Mouse (Mus musculus) WW6 (cell line): ENCODE results near the gene Asf1b.
"Not testable (repeated sequence)": the region's sequence is repeated elsewhere in the genome, so short reads cannot be mapped to it uniquely, and the experiment has no call there.

ENCODE experiments used
- DNase-seq: peaks from one replicate; pipeline ENCODE4 v3.0.0-alpha.2; 2013; ENCODE audit warnings: low read depth, low spot score

Asf1b gene

DNA sequence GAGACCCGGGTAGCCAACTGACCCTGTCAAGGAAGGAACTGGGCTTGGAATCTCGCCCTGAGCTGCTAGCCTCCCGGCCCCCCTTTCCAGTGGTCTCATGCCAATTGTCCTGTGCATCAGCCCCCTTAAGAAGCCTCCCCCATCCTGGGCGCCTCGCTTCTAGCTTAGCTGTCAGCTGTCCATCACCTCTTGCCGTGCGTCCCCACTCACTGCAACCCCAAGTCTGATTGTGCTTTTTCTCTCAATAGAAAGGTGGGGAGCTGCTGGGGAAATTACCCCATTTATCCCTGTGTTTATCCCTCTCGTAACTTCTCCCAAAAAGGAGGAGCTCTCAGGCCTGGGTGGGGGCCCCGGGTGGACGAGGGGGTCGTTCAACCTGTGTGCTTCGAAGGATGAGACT is 40.7 kb downstream of the Asf1b start:
- no peak for DNase-seq

DNA sequence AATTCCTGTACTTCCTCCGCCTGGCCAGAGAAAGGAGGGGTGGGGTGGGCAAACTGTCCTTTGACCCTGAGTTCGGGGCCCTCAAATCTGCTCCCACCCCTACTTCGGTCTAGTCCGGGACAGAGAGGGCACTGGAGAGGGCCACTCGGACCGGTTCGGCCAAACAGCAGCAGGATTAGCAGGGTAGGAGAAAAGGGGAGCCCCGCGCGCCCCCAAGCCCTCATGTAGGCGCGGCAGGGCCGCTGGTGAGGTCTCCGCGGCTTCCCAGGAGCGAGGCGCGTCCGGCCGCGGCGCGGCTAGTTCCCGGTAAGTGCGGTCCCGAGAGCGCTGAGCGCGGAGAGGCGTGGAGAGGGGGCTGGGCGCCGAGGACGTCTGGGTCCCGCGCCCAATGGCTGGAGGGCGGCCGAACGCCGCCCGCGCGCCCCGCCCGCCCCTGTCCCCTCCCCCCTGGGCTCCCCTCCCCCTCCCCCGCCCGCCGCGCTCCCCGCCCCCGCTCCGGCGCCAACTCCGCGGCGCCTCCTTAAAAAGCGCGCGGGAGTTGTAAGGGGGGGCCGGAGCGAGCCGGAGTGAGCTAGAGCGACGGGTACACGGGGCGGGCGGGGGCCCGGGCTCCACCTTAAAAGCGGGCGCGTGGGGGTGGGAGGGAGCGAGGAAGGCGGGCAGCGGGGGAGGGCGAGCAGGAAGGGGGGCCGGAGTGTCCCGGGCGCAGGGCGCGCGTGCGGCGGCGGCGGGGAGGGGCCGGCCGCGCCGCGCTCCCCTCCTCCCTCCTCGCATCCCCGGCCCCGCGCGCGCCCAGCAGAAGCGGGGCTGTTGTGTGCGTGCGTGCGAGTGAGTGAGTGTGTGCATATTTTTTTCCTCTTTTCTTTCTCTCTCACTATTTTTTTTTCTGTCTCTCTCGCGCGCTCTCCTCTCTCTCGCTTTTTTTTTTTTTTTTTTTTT is 41.5 kb downstream of the Asf1b start:
- DNase-seq: no peak

DNA sequence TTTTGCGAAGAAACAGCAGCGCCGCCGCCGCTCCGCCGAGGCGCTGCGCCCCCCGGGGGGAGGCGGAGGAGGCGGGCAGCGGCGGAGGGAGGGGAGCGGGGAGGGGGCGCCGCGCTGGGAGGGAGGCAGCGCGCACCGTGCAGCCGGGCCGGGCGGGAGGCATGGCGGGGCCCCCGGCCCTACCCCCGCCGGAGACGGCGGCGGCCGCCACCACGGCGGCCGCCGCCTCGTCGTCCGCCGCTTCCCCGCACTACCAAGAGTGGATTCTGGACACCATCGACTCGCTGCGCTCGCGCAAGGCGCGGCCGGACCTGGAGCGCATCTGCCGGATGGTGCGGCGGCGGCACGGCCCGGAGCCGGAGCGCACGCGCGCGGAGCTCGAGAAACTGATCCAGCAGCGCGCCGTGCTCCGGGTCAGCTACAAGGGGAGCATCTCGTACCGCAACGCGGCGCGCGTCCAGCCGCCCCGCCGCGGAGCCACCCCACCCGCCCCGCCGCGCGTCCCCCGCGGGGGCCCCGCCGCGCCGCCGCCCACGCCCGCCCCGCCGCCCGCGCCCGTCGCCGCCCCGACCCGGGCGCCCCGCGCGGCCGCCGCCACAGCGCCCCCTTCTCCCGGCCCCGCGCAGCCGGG is 42.3 kb downstream of the Asf1b start, which contains the start of gene Samd1:
Samd1 (plus strand) TSS at position 162 of the 631 bp plus-strand sequence.
- DNase-seq: no peak

DNA sequence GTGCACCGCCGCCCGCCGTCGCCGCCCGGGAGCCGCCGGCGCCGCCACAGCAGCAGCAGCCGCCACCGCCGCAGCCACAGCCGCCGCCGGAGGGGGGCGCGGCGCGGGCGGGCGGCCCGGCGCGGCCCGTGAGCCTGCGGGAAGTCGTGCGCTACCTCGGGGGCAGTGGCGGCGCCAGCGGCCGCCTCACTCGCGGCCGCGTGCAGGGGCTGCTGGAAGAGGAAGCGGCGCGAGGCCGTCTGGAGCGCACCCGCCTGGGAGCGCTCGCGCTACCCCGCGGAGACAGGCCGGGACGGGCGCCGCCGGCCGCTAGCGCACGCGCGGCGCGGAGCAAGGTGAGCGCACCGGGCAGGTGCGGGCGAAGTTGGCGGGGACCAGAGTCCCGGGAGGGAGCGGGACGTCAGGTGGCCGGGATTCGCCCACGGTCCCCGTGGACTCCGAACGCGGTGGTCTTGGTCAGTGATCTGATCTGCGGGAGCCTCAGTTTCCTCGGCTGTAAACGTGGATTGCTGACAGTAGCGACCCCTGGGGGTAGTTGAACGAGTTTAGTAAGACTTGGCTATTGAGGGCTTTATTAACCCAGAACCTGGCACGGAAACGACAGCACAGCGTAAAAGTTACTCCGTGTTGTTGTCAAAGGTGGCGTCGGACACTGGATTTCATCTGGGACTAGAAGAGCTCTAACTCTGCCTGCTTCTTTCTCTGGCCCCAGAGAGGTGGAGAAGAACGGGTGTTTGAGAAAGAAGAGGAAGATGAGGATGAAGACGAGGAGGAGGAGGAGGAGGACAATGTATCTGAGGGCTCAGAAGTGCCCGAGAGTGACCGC is 43.1 kb downstream of the Asf1b start:
- DNase-seq: peak; percentile 69

DNA sequence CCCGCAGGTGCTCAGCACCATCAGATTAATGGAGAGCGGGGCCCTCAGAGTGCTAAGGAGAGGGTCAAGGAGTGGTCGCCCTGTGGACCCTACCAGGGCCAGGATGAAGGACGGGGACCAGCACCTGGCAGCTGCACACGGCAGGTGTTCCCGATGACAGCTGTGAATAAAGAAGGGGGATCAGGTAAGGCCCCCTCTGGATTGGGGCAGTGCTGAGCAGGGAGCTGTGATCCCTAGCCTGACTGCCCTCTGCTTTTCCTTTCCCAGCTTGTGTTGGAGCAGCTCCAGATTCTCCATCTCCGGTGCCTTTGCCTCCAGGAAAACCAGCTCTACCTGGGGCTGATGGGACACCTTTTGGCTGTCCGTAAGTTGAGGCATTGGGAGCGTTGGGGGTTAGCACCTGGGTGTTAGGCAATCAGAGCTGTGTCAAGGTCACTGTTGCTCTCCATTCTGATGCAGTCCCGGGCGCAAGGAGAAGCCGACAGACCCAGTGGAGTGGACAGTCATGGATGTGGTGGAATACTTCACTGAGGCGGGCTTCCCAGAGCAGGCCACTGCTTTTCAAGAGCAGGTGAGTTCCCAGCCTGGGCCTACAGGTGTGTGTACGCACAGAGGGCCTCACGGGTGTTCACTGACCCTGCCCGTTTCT is 43.9 kb downstream of the Asf1b start:
- DNase-seq: no peak

DNA sequence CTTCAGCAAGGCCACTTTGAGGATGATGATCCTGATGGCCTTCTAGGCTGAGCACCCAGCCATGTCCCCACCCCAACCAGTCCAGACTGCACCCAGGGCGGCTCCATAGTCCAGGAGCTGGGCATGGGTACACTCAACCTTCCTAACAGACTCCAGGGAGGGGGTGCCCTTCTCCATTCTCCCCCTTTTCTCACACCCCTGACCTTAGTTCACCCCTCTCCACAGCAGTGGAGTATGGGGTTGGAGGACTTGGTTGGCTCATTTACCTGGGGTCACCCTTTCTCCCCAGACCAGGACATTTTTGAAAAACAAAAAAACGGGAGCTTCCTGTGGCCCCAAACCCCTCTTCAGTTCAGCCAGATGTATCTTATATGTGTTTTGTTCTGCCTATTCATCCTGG is 44.5 kb downstream of the Asf1b start:
- no peak for DNase-seq

DNA sequence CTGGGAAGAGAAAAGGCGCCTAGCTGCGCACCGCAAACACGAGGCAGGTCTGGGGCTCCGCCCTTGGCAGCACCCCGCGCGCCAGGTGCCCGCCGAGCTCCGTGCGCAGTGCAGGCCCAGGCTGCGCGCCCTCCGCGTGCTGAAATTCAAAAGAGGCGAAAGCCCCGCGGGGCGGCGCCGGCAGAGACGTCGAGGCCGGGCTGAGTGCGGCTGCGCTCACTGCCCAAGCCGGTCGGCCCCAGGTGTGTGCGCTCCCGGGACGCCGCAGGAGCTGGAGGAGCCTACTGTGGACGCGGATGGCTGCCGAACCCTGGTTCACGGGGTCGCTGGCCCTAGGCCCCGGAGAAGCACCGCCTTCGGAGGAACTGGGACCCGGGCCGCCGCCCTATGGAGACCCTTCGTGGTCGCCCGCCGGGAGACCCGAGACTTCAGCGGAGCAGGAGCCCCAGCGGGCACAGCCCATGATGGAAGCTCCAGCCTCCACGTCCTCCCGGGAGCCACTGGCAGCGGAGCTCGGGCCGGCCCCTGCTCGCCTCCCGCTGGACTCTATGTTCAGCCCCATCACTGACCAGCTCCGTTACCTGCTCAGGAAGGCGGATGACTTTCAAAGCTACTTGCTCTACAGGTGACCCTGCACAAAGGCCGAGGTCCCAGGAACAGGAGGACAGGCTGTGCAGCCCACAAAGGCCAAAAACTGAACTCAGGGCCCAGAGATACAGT is 46.1 kb downstream of the Asf1b start, which contains the start of gene 1700067K01Rik:
1700067K01Rik (plus strand) TSS at position 222 of the 720 bp plus-strand sequence.
- DNase-seq: peak; percentile 55

DNA sequence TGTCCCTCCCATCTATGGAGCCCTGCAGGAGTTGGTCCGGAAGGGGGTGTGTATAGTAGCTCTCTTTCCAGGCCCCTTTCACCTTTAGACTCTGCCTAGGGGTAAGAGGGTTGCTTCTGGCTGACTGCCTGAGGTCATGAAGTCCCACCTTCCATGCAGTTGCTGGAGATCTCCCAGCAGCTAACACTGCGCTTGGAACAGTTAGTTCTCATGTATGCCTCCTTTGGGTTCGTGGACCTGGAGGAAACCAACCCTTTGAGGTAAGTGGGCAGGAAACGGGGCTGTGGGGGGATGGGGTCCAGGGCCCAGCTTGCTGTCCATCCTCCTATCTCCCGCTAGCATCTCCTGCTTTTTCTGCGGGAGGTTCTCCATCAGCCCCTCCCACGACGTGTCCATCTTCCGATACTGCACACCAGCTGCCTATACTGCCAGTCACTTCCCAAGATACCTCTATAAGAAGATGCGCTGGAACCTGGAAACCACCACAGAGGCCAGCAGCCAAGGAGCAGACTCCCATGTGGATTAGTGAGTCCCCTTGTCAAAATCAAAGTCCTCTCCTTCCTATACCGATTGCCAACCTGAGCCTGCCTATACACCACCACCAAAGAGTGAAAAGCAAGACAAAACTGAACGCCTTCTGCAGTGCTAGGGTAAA is 47.8 kb downstream of the Asf1b start:
- DNase-seq: no peak

DNA sequence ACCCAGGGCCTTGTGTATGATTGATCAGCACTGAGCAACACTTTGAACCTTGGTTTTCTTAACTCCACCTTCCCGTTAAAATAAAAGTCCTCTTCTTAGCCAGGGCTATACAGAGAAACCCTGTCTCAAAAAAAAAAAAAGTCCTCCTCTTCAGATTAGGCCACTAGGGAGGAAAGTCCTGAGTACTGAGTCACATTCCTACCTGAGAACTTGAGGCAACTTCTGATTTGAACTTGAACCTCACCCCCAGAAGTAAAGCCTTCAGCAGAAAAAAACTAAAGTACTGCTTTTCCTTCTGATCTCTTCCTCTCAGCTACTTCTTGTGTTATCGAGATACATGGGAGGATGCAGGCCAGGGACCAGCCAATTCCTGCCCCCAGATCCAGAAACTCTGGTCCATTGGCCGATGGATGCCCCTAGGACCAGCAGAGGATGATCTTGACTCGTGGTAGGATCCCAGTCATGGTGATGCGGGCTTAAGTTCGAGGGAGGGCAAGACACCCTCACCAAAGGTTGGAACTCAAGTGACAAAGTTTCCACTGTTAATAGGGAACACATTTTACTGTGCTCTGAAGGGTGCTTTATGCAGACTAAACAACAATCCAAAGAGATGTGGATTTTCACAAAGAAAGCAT is 48.4 kb downstream of the Asf1b start:
- DNase-seq: no peak

DNA sequence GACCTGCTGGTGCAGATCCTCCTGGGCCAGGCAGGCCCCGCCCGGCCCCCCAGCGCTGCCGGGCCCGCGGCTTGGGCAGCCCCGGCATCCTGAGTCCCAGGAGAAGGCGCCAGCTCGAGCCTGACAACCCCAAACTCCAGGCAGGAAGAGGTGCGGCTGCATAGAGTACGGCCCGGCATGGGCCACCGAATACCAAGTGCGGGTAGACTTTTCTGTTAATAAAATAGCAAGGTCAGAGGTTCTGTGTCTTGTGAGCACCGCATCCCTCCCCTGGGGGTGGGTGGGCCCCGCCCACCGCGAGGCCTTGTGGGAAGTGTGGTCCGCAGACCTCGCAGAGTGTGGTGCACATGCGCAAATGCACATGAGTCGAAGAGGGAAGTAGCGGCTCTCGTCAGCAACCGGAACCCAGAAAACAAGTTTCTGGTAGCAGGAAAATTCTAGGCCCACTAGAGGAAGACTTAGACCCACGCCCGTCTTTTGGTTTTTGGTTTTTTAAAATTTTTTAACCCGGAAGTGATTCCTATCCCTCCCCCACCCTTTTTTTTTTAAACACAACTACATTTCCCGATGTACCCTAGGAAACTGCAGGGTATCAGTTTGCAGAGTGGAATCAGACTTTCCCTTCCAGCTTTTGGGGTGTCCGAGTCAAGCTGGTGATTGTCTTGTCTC is 49.4 kb downstream of the Asf1b start:
- peak; percentile 92 for DNase-seq

DNA sequence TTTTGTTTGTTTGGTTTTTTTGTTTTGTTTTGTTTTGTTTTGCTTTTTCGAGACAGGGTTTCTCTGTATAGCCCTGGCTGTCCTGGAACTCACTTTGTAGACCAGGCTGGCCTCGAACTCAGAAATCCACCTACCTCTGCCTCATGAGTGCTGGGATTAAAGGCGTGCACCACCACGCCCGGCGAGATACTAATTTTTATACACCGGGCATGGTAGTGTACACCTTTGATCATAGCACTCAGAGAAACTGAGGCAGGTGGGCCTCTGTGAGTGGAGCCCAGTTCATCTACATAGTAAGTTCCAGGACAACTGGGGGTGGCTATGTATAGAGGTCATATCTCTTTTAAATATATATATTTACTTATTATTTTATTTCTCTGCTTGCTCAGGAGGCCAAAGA is 50.2 kb downstream of the Asf1b start:
- not testable (repeated sequence) for DNase-seq

DNA sequence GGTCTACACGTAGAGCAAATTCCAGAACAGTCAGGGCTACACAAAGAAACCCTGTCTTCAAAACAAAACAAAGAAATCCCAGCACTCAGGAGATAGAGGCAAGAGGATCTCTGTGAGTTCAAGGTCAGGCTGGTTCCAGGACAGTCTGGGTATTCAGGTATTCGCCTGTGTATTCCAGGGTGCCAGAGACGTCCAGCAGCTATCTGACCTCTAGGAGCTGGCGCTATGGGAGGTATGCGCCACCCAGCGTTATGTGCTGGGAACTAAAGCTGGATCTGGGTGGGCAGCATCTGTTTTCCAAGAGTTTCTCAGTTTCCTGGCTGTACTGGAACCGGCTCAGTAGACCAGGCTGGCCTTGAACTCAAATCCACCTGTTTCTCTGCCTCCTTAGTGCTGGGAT is 53.1 kb downstream of the Asf1b start:
- peak; percentile 70 for DNase-seq

DNA sequence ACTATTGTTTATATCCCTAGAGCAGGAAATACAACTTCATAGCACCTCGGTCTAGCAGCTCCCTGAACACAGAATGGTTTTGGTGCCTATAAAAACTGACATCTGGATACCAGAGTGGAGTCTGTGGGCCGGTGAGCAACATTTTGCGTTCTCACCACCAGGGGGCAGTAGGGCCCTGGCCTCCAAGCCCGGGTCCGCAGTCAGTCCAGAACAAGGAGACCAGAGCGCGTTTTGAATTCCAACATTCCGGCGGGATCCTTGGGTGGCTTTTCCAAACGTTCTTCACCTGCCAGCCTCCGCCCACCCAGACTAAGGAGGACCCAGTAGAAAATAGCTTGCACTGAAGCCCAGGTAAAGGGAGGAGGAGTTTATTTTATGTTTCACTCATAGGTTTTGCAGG is 54.6 kb downstream of the Asf1b start:
- DNase-seq: peak; percentile 85

DNA sequence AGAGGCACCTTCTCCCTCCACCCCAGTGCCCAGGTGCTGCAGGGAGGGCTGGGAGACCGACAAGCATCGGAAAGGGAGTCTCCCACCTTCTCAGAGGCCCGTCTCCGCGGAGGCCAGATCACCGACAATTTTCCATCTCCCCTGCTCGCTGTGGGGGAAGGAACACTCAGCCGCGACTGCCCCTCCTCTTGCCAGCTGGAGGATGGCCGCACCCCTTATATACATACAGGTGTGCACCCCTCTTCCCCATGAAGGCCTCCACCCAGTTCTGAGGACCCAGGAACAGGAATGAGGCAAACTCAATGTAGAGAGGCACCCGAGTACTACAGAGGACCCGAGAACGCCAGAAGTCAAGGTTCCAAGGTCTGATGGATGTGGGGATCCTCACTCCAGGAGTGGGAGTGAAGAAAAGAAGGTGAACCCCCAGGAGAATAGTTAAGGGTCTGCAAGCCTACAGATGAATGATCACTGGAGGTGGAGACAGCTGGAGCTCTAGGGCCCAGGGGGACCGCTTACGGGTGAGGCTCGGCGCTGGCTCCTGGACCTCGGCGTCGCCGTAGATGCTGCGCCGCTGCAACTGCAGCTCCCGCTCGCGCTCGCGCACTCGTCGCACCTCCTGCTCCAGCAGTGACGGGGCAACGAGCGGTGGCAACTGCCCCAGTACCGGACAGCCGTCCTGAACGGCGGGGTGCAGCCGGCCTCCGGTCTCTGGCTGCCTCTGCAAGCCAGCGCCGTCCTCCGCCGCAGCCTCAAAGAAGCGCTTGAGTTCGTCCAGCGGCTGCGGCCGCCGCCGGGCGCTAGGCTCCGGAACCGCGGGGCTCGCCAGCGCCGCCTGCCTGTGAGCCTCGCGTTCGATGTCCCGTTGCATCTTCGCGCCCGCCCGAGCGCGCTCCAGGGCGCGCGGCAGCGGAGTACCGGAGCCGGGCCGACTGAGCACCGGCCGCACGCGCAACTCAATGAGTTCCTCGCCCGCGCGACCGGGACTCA is 55.6 kb downstream of the Asf1b start:
- DNase-seq: no peak

DNA sequence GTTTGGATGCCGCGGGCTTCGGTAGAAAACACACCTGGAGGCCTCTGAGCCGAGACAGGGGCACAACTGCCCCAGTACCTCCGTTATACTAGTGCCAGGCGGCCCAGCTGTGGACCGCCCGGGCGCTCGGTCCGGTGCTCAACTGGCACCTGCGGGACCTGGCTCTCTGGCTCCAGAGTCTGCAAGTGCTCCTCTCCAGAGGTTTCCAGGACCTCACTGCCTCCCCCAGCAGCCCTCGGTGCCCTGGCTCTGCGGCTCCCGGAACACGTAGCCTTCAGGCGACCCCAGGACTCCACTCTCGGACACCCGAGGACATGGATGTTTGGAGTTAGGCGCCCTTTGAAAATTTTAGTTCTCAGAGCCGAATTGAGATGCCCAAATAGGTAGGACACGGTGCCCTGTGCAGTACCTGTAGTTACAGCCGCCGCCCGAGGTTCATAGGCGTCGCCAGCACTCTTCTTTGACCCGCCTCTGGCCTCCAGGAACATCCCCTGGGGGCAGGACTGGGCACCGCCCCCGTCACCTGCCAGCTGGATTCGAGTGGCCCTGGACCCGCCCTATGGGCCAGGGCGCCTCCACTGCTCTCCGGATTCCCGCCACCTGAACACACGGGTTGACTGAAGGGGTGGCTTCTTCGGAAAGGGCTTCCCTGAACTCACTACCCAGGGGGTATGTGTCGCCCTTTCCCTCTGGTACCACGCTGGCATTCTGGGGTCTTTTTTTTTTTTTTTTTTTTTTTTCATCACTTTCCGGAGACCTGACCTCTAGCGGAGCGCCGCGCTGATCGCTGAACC is 56.6 kb downstream of the Asf1b start, which contains the start of gene 2210011C24Rik:
2210011C24Rik (minus strand) TSS at position 467 of the 794 bp plus-strand sequence.
- DNase-seq: peak; percentile 69

DNA sequence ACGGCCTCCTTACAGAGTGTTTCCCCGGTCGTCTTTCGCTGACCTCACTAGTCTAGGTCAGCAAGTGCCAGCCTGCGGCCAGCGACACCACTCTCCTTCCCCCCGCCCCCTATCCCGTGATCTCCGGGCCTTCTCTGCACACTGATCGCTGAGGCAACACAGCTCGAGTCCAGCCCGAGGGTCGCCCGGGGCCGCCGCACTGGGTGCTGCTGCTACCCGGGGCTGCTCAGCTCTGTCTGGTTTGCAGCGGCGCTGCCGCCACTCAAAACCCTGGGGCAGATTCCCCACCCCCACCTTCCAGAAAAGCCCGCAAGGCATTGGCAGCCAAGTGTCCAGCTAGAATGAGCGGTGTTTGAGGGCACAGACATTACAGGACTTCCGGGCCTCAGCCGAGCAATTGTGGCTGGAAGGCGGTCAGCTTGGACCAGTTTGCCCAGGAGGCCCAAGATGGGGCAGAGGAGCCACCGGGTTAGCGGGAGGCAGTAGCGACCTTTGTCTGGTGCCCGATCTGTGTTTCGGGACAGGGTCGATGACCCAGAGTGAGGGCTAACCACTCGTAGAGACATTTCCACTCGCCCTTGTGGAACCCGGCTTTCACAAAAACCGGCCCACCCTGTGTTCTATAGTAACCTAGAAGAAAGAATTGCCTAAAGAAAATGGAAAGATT is 57.3 kb downstream of the Asf1b start:
- no peak for DNase-seq
